Mouse (Mus musculus) liver (tissue): Measurements from ENCODE around the gene Tmem119.
A peak's percentile ranks its signal among the peaks of the same experiment; 100 is the strongest.
"Not testable (repeated sequence)": the region's sequence is repeated elsewhere in the genome, so short reads cannot be mapped to it uniquely, and the experiment has no call there.

Experiments used
- DNase-seq: peaks from one replicate; pipeline ENCODE4 v3.0.0-alpha.2; 2020; ENCODE audit warnings: mixed read lengths

Tmem119 gene

GRCm38 (mm10) chr5:113815638-113816152 lies 15.4 kb upstream of the Tmem119 start:
- DNase-seq = peak; percentile 89

DNA sequence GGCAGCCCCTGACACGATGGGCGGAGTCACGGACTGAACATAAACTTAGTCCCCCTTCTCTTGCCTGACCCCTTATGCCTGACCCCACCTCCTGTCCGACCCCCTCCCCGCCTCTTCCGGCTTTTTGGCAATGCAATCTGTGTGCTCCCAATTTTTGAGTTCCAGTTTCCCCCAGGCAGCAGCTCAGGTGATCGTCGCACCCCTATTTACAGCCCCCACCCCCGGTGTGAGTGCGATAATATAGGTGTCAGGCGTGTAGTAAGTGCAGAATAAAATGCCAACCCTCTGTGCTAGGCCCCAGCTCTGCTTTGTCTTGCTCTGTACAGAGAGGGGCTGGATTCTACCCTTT lies 14.7 kb upstream of the Tmem119 start:
- DNase-seq = no peak

GRCm38 (mm10) chr5:113814111-113815040 lies 14.1 kb upstream of the Tmem119 start:
- DNase-seq = no peak

- peak; percentile 51 for DNase-seq
Observed at GRCm38 (mm10) chr5:113813608-113814007, 13.3 kb upstream of the Tmem119 start.

- no peak for DNase-seq
Observed at GRCm38 (mm10) chr5:113812638-113813037, 12.3 kb upstream of the Tmem119 start.

DNA sequence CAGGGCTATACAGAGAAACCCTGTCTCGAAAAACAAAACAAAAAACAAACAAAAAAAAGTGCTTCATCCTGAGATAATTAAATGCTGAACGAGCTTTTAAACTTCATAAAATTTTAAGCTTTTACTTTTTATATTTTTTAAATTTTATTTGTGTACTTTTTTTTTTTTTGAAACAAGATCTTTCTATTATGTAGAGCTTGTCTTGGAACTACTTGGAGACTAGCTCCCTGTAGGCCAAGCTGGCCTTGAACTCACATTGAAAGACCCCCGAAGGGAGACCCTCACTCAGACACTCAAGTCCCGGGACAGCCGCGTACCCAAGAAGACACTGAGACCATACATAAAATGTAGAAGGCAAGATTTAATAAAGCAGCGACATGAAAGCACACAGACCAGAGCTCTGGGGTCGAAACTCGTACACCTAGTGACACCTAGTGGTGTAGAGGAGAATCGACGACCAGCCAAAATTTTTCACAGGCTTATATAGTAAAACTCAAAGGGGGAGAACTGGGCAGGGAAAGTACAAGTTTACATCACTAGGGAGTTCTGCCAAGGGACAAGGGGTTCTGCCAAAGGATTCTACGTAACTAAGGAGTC lies 11.6 kb upstream of the Tmem119 start:
- not testable (repeated sequence) for DNase-seq

DNA sequence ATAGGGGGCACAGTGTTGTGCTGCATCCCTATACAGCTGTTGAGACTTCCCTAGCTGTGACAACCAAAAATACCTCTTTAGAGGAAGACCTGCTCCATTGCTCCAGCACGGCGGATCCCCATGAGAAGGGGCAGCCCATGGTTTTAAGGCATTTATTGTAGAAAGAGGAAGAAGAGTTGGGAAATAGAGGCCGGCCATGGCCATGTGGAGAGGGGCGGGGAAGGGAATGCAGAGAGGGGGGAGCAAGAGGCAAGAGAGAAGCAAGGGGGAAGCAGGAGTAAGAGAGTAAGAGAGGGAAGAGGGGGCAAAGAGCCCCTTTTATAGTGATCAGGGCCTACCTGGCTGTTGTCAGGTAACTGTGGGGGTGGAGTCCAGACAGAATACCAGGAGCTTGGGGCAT lies 9.8 kb upstream of the Tmem119 start:
- DNase-seq = no peak

GRCm38 (mm10) chr5:113808177-113808576 lies 7.9 kb upstream of the Tmem119 start:
- no peak for DNase-seq

DNA sequence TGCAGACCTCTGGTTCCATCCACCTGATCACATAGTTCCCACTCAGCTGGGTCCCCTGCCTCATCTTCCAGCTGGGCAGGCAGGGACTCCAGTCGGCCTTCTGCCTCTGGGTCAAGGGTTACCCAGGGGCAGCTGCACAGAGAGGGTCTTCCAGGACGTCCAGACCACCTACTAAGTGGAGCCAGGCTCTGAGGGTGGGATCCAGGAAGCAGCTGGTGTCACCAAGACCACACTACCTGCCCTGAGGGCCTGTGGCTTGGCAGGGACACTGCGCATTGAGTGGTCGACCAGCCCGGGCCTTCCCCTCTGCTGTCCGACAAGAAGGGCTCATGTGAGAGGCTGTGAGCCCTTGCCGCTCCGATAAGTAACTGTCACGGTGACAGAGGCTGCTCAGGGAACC lies 7.4 kb upstream of the Tmem119 start:
- no peak for DNase-seq

DNA sequence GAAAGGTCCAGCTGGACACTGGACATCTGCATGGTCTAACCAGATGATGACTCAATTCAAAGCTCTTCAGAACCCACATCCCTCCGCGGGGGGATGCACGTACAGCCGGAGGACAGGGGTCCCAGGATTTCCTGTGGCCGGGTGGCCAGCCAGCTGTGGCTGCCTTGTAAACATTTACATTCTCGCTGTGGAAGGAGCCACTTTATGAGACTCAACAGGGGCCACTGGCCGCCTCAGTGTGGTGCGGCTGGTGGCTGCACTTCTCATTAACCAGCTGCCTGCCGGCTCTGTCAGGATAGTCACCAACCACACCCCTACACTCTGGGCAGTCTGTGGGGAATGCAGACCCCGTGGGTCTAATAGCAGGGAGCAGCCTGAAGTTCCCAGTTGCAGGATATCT lies 6.1 kb upstream of the Tmem119 start:
- DNase-seq = no peak

- DNase-seq = no peak
Observed at GRCm38 (mm10) chr5:113805301-113805700, 5.0 kb upstream of the Tmem119 start.

DNA sequence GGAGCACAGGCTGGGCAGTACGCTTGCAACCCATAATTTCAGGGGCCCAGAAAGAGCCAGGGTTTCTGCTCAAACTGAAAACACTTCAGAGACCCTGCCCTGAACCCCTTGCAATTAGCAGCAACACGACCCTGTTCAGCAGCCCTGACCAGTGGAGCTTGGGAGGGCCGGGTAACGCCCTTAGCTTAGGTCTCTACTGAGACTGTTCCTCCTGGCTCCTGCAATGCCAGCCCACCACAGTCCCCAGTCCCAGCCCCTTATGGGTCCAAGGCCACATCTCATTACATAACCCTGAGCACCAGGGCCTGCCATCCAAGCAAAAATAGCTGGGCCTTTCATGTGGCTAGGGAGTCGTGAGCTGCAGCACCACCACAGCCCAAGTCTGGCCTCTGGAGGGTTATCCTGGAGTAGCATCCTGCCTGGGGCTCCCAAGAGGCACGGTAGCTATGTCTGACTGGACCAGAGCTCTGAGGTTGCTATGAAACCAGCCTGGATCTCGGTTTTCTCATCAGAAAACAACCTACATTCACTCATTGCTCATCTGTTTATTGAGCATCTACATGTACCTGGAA lies 4.2 kb upstream of the Tmem119 start:
- no peak for DNase-seq

DNA sequence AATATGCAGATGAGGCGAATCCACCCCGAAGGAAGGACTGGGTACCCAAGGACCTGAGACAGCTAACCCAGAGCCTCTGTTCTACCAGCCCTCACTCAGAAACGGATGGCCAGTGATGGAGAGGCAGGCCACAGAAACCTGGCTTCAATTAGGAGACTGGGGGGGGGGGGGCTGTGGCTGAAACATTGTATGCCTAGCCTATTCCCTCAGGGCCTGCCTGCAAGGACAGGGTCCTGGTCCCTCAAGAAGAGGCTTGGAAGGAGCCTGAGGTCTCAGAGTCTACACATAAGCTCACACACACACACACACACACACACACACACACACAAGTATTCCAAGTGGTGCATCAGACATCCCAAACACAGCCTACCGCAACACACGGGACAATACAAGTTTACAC lies 625 bp downstream of the Tmem119 start:
- no peak for DNase-seq

DNA sequence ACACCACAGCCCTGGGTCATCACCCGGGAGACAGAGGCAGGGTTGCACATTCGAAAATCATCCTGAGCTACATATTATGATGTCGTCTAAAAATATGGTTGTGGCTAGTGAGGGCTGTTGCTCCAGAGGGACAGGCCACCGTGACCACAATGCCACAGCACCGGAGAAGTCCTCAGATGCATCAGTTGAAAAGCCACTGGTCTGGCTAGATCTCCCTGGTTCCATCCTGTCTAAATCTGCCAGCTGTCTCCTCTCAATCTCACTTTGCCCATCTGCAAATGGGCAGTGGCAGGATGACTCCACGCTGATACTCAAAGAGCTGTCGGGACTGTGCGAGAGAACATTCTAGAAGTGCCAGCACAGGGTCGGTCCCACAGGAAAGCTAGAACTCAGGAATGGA lies 1.8 kb downstream of the Tmem119 start:
- no peak for DNase-seq

- no peak for DNase-seq
Observed at GRCm38 (mm10) chr5:113797149-113797882, 3.0 kb downstream of the Tmem119 start.

- peak; percentile 68 for DNase-seq
Observed at GRCm38 (mm10) chr5:113796401-113797148, 3.7 kb downstream of the Tmem119 start.

- DNase-seq = no peak
Observed at GRCm38 (mm10) chr5:113791197-113792095, 8.9 kb downstream of the Tmem119 start.

- DNase-seq = peak; percentile 20
Observed at GRCm38 (mm10) chr5:113790453-113791196, 9.7 kb downstream of the Tmem119 start.

GRCm38 (mm10) chr5:113789075-113789788 lies 11.1 kb downstream of the Tmem119 start:
- peak; percentile 45 for DNase-seq

DNA sequence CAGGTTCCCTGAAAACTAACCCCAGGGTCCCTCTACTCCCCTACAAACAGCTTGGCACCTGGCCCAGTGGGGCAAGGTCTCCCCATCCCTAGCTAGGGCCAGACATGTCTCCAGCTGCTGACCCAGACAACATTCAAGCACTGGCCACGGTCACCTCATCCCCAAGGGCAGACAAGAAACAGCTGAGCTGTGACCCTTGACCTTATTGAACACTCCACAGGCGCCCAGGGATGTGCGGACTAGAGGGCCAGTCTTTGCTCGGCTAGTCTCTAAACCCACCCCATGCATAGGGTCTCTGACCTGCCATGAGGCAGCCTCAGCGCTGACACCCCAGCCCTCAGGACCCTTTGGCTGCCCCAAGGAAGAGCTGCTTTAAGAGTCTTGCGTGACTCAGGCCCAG lies 11.7 kb downstream of the Tmem119 start:
- DNase-seq = no peak
